Mouse (Mus musculus) lung, embryonic 16.5 days (tissue): Measurements from ENCODE around the gene Apip. TPM values are rescaled to one million over a fixed set of nuclear protein-coding genes. Genes with fewer than 3 reads are reported as not detected.

Experiments
- ATAC-seq: fragments of 200-750 bp; cut with Nextera tagmentation; 2 replicates; pipeline ENCODE4 v1.8.0; 2017; ENCODE audit warnings: low read depth, mild to moderate bottlenecking, moderate library complexity
- H3K27ac ChIP-seq: fragments of 300-500 bp; sonication (generic); 2 replicates; pipeline ENCODE4 v1.5.1; 2014; ENCODE audit warnings: mild to moderate bottlenecking, control low read depth, low read length
- H3K27me3 ChIP-seq: fragments of 300-500 bp; sonication (generic); 2 replicates; pipeline ENCODE4 v1.6.1; 2014; ENCODE audit warnings: low read depth, low read length, mixed read lengths; ENCODE audit not compliant: control insufficient read depth, insufficient read depth
- H3K36me3 ChIP-seq: fragments of 300-500 bp; sonication (generic); 2 replicates; pipeline ENCODE4 v1.6.1; 2014; ENCODE audit warnings: low read length; ENCODE audit not compliant: control insufficient read depth, insufficient read depth
- H3K4me1 ChIP-seq: fragments of 300-500 bp; sonication (generic); replicated peaks from 2 replicates; pipeline ENCODE4 v1.6.1; 2014; ENCODE audit warnings: low read length, mixed read lengths; ENCODE audit not compliant: control insufficient read depth, insufficient read depth
- H3K4me2 ChIP-seq: fragments of 300-500 bp; sonication (generic); 2 replicates; pipeline ENCODE4 v1.6.1; 2014; ENCODE audit warnings: low read depth, low read length, control low read depth
- H3K4me3 ChIP-seq: fragments of 300-500 bp; sonication (generic); 2 replicates; pipeline ENCODE4 v1.5.1; 2014; ENCODE audit warnings: mild to moderate bottlenecking, low read length, control low read depth
- H3K9ac ChIP-seq: fragments of 300-500 bp; sonication (generic); 2 replicates; pipeline ENCODE4 v1.6.1; 2014; ENCODE audit warnings: low read length, control low read depth
- H3K9me3 ChIP-seq: fragments of 300-500 bp; sonication (generic); 2 replicates; pipeline ENCODE4 v1.6.1; 2016; ENCODE audit warnings: low read length; ENCODE audit not compliant: control insufficient read depth
- WGBS: fragments of 180-500 bp; shearing (Covaris S2); extraction: QIAGEN DNeasy Blood & Tissue Kit; methylation state at CpG from one replicate; pipeline ENCODE4 v1.1.7; 2014; 5-methylcytosine and 5-hydroxymethylcytosine counted together
- polyA plus RNA-seq: library from polyadenylated mRNA; unstranded; fragments of >200 nt; fragmentation: Nextera tagmentation; extraction: Ambion mirVana; gene quantifications from 2 replicates; pipeline ENCODE4 v1.2.1, GENCODE M21; 2015

The Apip gene
- polyA plus RNA-seq, 1 experiment from 2014 or later, result 74.4 TPM

- Histone ChIP-seq H3K4me2 (no peak overlapping the region), H3K27ac (no peak overlapping the region), H3K4me3 (no peak overlapping the region), H3K9ac (no peak overlapping the region), H3K4me1 (peaks cover 4% of the 10 kb centered on the region), H3K27me3 (no peaks in the 10 kb centered on the region), H3K36me3 (no peaks in the 10 kb centered on the region), H3K9me3 (no peaks in the 10 kb centered on the region)
- WGBS, result 72% methylated on average over 8 of the region's 8 CpGs
- ATAC-seq, result no peak
Observed at GRCm38 (mm10) chr2:103066683-103067551, 6.6 kb upstream of the Apip start.

GRCm38 (mm10) chr2:103067552-103068207 lies 5.8 kb upstream of the Apip start:
- WGBS, result 92% methylated on average over 2 of the region's 2 CpGs
- no peak for ATAC-seq

GRCm38 (mm10) chr2:103068602-103069001 lies 4.9 kb upstream of the Apip start:
- Histone ChIP-seq H3K27ac (no peak overlapping the region), H3K9me3 (no peaks in the 10 kb centered on the region), H3K27me3 (no peaks in the 10 kb centered on the region), H3K4me3 (no peak overlapping the region), H3K36me3 (no peaks in the 10 kb centered on the region), H3K9ac (no peak overlapping the region), H3K4me1 (peaks cover 6% of the 10 kb centered on the region), H3K4me2 (no peak overlapping the region)
- 53% methylated on average over 1 of the region's 1 CpGs for WGBS
- no peak for ATAC-seq

More at GRCm38 (mm10) chr2:103067552-103068207, 5.8 kb upstream of the Apip start:
- no peak overlapping the region for H3K9ac ChIP-seq
- H3K27me3 ChIP-seq, result no peaks in the 10 kb centered on the region
- peaks cover 6% of the 10 kb centered on the region for H3K4me1 ChIP-seq
- H3K9me3 ChIP-seq, result no peaks in the 10 kb centered on the region
- no peak overlapping the region for H3K4me3 ChIP-seq
- no peaks in the 10 kb centered on the region for H3K36me3 ChIP-seq
- no peak overlapping the region for H3K4me2 ChIP-seq
- no peak overlapping the region for H3K27ac ChIP-seq

- 86% methylated on average over 5 of the region's 5 CpGs for WGBS
- peaks cover 8% of the 10 kb centered on the region for H3K4me1 ChIP-seq
Observed at GRCm38 (mm10) chr2:103069752-103070405, 3.6 kb upstream of the Apip start.

GRCm38 (mm10) chr2:103070586-103070985 lies 2.9 kb upstream of the Apip start:
- Histone ChIP-seq H3K9ac (no peak overlapping the region), H3K4me1 (peaks cover 8% of the 10 kb centered on the region), H3K27ac (no peak overlapping the region), H3K4me3 (no peak overlapping the region), H3K9me3 (no peaks in the 10 kb centered on the region), H3K4me2 (no peak overlapping the region), H3K36me3 (no peaks in the 10 kb centered on the region), H3K27me3 (no peaks in the 10 kb centered on the region)
- 38% methylated on average over 3 of the region's 3 CpGs for WGBS
- ATAC-seq, result 0 out of 2 replicates have a peak, but pooled peaks have one; percentile 6

More at GRCm38 (mm10) chr2:103069752-103070405, 3.6 kb upstream of the Apip start:
- no peaks in the 10 kb centered on the region for H3K36me3 ChIP-seq
- no peaks in the 10 kb centered on the region for H3K9me3 ChIP-seq
- H3K27me3 ChIP-seq, result no peaks in the 10 kb centered on the region
- H3K9ac ChIP-seq, result no peak overlapping the region
- no peak overlapping the region for H3K4me3 ChIP-seq
- no peak overlapping the region for H3K4me2 ChIP-seq
- H3K27ac ChIP-seq, result no peak overlapping the region
- no peak for ATAC-seq

GRCm38 (mm10) chr2:103081117-103081516 lies 7.6 kb downstream of the Apip start:
- Histone ChIP-seq H3K36me3 (no peaks in the 10 kb centered on the region), H3K4me1 (peaks cover 3% of the 10 kb centered on the region; the same call in 1 of the 2 replicates), H3K4me2 (no peak overlapping the region), H3K27ac (no peak overlapping the region), H3K9me3 (no peaks in the 10 kb centered on the region), H3K9ac (no peak overlapping the region), H3K4me3 (no peak overlapping the region), H3K27me3 (no peaks in the 10 kb centered on the region)
- ATAC-seq, result peak; percentile 41; the same call in 1 of the 2 replicates
- 54% methylated on average over 6 of the region's 6 CpGs for WGBS

- Histone ChIP-seq H3K4me3 (no peak overlapping the region), H3K4me2 (no peak overlapping the region), H3K9ac (no peak overlapping the region), H3K27me3 (no peaks in the 10 kb centered on the region), H3K9me3 (no peaks in the 10 kb centered on the region), H3K4me1 (peaks cover 3% of the 10 kb centered on the region; the same call in 1 of the 2 replicates), H3K27ac (no peak overlapping the region), H3K36me3 (no peaks in the 10 kb centered on the region)
- ATAC-seq, result no peak
- WGBS, result 37% methylated on average over 5 of the region's 5 CpGs
Observed at GRCm38 (mm10) chr2:103081706-103082105, 8.2 kb downstream of the Apip start.

GRCm38 (mm10) chr2:103082853-103083252 lies 9.4 kb downstream of the Apip start:
- WGBS, result 68% methylated on average over 7 of the region's 7 CpGs
- Histone ChIP-seq H3K9ac (no peak overlapping the region), H3K4me3 (no peak overlapping the region), H3K4me1 (peaks cover 3% of the 10 kb centered on the region; the same call in 1 of the 2 replicates), H3K36me3 (peaks cover 2% of the 10 kb centered on the region; the same call in 1 of the 2 replicates), H3K9me3 (no peaks in the 10 kb centered on the region), H3K27ac (no peak overlapping the region), H3K27me3 (no peaks in the 10 kb centered on the region), H3K4me2 (no peak overlapping the region)
- ATAC-seq, result no peak

- Histone ChIP-seq H3K9me3 (no peaks in the 10 kb centered on the region), H3K4me3 (no peak overlapping the region), H3K4me2 (no peak overlapping the region), H3K4me1 (peaks cover 3% of the 10 kb centered on the region; the same call in 1 of the 2 replicates), H3K27ac (no peak overlapping the region), H3K27me3 (no peaks in the 10 kb centered on the region), H3K36me3 (peaks cover 9% of the 10 kb centered on the region), H3K9ac (no peak overlapping the region)
- no peak for ATAC-seq
- 49% methylated on average over 5 of the region's 5 CpGs for WGBS
Observed at GRCm38 (mm10) chr2:103084451-103084850, 11.0 kb downstream of the Apip start.
